Mouse (Mus musculus) thymus, postnatal 0 days (tissue): Measurements from ENCODE around the gene Ptprk. TPM values are rescaled to one million over a fixed set of nuclear protein-coding genes. Genes with fewer than 3 reads are reported as not detected.

Experiments
- DNase-seq: peaks from one replicate; pipeline ENCODE4 v3.0.0-alpha.2; 2015; ENCODE audit warnings: low spot score
- polyA plus RNA-seq: library from polyadenylated mRNA; unstranded; fragments of >200 nt; fragmentation: Nextera tagmentation; extraction: Ambion mirVana; gene quantifications from 2 replicates; pipeline ENCODE4 v1.2.1, GENCODE M21; 2015

Gene Ptprk
- polyA plus RNA-seq, 1 experiment from 2014 or later: 6.6 TPM

DNA sequence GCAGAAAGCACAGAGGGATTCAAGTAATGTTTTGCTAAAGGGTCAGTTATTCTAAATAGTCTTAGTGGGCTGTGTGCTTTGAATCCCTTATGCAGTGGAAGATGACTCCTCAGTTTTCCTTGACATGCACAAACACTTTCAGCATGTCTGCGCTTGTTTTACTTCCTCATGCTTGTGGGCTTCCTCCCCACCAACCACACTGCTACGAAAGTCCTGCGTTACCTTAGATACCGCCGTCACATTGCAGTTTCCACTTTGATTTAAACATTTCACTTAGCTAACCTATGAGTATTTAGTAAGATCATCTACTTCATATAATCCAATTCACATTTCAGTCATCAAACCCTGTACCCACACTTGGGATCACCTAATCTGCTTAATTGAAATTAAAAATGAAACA is 441.5 kb downstream of the Ptprk start:
- peak; percentile 64 for DNase-seq

DNA sequence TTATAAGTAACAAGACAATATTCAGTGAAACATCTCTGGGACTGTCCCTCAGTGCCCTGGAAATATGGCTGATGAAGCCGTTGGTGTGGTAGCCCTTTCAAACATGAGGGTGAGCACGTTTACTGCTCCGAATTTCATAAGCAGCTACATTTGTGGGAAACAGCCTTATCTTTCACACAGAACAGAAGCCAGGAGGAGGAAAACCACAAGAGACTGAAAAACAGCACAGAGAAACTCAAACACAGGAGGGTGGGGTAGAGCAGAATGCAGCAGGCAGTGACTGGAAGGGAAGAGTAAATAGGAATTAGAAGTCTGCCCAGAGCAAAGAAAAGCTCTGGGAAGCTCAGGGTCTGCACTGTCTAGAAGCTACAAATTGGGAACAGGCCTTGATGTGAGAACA is 443.7 kb downstream of the Ptprk start:
- peak; percentile 56 for DNase-seq

DNA sequence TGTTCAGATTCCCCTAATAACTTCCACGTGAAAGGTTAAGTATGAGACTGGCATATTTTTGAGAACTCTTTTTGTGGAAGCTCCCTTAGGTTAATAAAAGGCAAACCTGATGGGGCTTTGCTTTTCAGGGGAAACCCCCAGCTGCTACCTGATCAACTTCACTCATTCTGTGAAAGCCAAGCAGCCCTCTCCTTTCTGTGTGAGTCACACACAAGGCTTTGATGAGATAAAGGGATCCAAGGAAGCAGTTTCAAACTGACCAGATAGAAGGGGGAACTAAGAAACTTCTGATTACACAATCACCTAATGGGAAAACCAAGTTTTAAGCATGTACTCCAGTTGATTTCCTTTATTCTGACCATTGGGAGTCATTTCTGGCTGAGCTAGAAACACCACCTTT is 445.2 kb downstream of the Ptprk start:
- peak; percentile 18 for DNase-seq

DNA sequence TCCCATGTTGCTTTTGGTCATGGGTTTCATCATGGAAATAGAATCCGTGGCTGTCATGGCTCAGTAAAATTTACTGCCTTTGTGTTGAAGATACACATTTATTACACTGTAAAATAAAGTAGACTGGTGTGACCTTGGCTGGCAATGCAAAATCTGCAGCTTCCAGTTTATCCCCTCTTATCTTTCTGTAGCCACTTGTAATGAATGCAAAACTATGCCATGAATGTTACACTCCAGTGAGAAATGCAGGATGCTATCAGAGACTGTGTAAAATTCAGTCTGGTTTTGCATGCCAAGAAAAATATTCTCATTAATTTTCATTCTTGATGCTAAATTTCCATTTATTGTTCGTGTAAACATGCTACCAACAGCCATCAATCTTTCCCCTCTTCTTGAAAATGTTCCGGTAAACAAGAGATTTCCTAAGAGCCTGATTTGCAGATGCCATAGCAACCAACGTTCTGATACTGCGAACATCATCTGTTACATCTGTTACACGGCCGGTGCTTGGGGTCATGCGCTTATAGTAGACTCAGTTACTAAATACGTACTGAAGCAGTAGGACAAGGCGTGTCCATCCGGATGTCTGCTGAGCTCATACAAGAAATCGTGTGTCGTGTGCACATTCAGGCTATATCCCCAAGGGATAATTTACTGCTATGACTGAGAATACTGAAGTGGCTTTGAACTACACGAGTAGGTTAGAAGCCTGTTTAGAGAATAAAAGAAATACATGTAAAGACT is 449.5 kb downstream of the Ptprk start:
- no peak for DNase-seq

DNA sequence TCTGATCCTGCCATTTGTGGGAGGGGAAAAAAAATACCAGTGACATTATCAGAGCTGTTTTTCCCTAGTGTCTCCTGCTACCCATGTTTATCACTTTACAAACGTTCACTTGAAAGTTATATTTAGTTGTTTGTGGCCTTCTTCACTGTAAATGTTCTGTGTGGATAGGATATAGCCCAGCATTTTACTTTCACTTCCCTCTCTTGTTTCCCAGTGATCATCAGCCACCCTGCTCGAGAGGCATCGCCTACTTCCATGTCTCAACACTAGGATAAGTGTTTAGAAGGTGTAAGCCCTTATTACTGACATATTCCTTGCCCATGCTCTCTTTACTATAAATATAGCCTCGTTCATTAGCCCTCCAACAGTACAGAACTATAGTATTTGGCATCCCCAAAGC is 466.0 kb downstream of the Ptprk start:
- DNase-seq: no peak

DNA sequence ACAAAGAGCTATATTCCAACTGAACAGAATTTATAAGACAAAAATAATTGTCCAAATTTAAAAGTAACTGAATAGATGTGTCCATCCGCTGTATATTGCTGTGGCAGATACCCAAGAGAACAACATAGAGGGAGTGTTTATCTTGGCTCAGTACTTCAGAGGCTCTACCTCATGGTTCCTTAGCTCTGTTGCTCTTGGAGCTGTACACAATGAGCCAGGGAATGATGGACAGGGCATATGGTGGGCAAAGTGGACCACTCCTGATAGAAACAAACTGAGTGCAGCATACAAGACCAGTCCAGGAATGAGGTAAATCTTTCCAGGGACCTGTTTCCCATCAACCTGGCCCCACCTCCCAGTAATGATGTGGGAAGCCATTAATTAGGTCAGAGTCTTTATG is 468.1 kb downstream of the Ptprk start:
- no peak for DNase-seq

DNA sequence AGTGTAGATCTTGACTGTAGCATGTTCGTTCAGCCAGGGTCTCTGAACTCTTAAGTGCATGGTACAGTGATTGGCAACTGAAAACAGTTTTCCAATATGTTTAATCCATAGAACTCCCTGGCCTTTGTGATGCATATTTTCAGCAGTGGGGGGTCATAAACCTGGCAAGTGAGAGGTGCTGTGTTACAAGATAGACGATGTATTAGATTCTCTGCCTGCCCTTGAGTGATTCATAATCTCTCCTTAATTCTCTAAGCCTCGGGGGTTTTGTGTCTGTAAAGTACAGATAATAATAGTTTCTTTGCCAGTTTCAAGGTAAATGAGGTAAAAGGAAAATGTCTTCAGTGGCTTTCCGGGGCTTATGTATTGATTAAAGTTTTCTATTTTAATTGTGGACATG is 475.9 kb downstream of the Ptprk start:
- no peak for DNase-seq

DNA sequence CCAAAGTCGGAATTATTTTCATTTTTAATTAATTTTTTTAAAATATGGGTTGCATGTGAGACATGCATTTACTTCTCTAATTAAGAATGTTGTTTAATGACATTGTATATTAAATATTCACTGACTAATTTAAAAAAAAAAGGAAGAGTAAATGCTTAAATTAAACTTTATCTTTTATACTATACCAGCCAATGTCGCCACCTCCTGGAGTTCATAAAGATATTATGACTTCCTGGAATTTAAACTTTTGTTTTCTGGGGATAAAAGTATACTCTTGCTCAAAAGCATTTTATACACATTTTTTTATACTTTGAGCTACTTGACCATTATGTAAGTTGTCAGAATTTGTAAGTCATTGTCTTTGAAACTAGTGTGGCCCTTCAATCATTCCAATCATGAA is 477.4 kb downstream of the Ptprk start:
- peak; percentile 35 for DNase-seq

DNA sequence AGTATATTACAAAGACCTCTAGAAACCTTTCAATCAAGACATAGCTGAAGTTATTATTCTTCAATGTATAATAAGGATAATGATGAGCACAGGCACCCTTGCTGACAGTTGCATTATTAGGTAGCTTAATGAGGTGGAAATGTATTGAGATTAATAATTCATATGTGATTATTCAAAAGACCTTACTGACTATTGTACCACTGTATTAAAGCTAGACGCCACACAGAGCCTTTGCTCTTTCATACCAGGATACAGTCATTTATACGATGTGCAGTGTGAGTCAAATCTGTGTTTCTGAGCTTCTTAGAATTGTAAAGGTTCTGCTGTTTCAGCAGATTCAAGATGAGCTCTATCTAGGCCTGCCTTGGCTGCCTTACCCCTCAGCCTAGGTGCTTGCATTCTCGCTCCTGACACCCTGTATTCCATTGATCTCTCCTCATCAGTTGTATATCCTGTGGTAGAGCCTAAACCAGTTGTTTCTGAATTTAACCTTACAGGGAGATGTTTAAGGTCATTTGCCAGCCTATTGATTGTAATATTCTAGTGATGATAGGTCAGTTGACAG is 489.6 kb downstream of the Ptprk start:
- DNase-seq: no peak

DNA sequence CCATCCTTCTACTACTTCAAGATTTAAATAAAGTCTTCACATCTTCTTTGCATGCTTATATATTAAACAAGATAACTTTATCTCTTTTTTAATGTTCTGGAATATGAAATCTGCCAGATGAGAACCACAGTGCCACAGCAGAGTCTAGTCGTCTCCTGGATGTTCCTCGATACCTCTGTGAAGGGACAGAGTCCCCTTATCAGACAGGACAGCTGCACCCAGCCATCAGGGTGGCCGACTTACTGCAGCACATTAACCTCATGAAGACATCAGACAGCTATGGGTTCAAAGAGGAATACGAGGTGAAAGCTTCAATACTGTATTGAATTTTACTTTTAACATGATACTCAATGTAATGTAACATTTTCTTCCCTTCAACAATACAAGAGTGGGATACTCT is 491.8 kb downstream of the Ptprk start:
- DNase-seq: no peak

DNA sequence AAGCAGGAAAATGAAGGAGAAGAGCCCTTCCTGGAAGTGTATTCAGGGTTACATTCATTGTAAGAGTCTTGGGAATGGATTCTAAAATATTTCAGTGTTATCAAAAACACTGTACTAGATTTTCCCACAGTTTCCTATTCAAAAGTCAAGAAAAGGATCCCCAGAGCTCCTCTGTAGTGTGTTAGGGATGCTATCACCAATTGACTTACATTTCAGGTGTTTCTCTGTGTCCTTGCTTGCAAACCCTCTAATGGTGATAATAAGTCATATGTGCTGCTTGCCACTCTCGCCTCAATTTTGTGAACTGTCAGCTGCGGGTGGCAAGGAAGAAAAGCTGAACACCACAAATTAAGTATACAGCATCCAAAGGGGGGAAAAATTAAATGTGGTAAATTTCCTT is 492.2 kb downstream of the Ptprk start:
- DNase-seq: no peak

DNA sequence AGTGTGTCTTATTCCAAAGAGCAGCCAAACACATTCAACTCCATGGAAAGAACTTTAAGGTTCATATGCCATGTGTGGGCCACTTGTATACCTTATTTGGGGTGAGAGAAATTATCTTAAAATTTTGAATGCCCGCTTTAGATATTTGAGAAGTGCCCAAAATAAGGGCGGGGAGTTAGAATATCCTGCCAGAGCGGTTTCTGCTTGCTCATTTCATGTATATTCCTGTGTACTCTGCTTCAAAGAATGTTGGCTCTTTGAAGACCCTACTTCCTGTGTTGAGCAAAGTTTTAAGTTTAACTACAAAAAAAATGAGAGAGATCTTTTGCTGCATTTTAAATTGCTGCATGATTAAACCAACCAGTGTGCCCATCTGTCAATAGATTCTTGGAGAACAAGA is 492.8 kb downstream of the Ptprk start:
- peak; percentile 83 for DNase-seq

DNA sequence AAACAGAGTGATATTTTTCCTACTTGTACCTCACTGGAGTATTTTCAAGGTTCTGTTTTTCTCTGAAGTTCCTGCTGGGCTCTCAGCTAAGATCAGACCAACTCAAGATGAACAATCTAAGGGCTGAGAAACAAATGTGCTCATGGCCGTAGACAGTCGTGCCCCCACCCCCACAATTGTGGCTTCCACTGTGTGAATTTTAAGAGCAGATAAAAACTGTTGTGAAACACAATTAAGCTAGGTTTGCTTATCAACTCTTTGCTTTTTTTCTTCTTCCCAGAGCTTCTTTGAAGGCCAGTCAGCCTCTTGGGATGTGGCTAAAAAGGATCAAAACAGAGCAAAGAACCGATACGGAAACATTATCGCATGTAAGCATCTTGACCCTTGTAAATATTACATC is 493.4 kb downstream of the Ptprk start:
- peak; percentile 28 for DNase-seq

DNA sequence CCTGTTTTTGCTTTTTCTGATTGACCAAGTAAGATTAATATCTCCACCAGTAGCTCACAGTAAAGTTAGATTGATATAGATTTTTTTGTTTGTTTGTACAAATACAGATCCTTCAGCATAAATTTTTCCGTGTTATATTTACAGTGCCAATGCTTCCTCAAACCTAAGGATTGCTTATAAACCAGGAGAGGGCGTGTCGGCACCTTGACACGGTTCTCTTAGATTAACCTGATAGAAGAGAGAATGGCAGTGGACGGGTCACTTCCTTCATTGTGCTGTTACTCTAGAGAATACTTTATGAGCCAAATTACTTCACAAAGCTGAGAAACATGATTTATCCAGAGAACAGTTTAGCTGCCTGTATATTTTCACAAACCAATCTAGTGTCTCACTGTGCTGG is 505.0 kb downstream of the Ptprk start:
- no peak for DNase-seq

DNA sequence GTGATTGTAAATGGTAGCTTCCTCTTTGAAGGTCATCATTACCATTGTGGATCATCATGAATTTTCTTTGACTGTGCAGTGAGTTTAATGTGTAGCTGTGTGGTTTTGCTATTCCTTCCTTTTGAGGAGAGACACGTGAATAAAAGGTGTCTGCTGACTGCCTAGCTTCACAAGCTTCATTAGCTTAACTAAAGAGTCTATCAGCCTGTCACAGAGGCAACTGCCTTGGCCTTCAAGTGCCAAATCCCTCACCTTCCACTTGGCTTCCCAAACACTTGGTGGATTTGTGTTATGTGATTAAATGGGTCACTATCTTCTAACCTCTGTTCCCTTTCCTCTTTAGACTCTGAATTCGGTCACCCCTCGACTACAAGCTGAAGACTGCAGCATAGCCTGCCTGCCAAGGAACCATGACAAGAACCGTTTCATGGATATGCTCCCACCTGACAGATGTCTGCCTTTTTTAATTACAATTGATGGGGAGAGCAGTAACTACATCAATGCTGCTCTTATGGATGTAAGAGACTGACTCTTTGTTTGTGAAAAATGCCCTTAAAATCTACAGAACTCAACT is 512.0 kb downstream of the Ptprk start:
- no peak for DNase-seq

DNA sequence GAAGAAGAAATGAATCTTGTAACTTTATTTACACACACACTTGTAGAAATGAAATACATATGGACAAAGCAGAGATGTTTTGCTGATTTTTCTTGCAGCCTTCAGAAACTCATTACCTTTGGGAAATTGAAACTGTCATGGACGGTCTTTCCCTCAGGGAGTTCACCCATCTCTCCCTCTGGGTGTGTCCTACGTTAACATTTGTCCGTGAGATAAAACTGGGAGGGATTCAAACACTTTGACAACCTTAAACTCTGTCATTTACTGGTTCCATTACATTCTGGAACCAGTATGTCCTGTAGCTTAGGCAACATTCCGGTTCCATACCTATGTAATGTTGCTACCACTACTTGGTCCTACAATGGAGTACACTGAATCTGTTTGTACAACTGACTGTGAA is 513.8 kb downstream of the Ptprk start:
- DNase-seq: no peak

DNA sequence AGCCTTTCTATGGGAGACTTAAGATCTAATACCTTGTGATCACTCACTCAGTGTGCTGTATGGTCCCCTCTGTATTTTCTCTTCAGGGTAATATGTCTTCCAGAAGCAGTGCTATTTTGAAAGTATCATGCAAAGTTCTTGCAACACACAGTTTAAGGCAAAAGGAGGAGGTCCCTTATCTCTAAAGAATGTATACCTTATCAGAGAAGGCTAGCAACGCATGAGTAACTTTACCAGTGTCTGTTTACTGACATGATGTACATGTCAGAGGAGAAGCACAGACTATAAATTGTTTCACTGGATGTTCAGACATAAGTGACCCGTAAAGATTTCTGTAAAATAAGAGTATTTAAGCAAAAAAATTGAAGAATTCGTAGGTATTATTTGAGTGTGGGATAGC is 516.2 kb downstream of the Ptprk start:
- DNase-seq: no peak

DNA sequence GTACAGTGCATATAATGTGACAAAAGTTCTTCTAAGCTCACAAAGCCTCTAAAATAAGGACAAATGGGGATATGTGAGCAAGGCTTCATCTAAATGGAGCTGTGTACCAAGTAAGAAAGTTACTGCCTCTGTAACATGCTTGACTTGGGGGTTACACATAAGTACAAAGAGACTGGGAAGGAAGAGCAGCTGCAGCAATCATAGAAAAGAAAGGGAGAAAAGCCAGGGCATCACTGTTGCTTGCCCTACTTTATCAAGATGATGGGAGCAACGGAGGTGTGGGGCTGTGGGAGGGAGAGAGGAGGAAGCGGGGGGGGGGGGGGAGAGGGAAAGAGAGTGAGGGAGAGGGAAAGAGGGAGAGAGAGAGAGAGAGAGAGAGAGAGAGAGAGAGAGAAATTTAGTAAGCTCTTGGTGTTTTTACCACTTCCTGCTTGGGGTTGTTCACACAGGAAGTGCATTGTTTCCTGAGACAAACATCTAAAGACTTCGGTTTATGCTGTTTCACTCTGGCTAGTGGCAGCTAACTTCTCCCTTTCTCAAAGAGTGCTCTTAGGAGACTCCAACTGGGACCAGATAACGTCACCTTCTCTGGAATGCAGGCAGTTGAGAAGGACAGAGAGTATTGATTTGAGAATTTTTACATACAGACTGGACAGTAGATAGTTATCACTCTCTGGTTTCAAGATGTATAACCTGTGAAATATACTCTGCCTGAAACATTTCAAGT is 519.1 kb downstream of the Ptprk start:
- peak; percentile 92 for DNase-seq

DNA sequence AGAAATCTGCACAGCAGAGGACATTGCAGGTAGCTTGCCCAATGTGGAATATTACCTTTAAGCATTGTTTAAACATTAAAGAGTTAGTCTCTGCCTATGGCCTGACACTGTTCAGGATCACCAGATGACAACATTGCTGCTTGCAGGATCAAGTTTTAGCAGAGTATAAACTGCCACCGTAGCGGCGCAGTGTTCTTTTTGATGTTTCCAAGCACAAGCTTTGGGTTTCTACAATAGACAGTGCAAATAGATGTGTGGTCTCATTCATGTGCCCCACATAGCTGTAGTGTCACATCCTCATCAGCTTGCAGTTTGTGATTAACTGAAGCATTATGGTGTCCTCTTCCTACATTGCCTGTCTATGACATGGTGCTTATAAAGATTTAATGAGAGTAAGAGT is 522.3 kb downstream of the Ptprk start:
- DNase-seq: peak; percentile 77

DNA sequence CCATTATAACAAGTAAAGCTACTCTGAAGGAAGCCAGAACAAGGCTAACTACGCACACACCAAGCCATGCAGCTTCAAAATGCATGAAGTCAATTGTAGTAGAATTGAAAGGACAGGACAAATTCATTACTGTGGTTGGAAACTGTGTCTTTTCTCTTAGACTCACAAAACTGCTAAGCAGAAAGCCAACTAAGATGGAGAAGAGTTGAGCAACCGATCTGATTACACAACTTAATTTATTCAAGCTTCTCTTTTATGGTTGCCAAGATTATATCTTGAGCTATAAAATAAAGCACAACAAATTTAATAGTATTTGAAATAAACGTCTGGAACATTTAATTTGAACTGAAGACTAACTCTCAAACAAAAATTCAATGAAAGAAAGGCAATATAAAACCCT is 534.5 kb downstream of the Ptprk start:
- no peak for DNase-seq

DNA sequence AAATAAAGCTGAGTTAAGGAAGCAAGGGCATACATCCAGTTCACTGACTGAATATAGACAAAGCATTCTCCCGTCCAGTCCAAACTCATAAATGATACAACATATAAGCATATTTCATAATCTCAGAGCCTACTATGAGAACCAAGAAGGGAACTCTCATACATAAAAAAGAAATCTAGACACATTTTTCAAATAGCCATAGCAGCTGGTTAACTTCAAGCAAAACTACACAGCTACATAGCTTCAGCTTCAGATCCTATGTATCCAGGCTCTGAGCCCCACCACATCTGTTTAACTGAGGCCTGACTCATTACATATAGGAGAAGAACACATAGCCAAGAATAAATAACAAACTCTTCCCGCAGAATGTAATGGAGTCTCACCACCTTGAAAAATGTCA is 539.8 kb downstream of the Ptprk start:
- DNase-seq: no peak

DNA sequence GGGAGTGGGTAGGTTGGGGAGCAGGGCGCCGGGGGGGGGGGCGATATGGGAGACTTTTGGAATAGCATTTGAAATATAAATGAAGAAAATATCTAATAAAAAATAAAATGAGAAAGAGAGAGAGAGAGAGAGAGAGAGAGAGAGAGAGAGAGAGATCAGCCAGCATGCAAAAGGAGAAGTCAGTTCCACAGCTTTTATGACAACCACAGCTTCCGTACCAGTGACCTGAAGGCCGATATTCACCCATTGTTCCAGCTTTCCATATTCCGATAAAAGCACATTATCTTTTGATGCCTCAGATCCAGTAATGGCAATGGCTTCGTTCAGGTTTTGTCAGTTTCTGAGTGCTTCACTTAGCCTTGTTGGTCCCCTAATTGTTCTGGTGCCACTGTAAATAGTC is 542.6 kb downstream of the Ptprk start:
- DNase-seq: no peak

DNA sequence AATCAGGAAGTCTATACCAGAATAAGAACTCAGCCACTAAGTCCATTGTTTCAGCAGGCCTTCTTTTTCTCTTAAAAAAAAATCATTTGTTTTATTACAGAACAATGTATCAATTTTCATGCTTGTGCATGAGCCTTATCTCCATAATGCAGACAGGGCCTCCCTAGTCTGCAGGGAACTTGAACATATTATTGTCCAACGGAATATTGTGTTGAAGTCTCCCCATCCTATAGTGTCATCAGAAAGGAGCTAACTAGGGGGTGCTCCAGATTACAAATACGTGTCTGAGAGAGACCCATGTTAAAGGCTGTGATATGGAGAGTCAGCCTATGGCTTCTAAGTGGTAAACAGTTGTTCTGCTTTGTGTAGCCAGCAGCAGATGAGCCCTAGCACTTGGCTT is 543.4 kb downstream of the Ptprk start:
- DNase-seq: no peak
